Mouse (Mus musculus) Patski (cell line): Measurements from ENCODE around the gene Olfr220. TPM values are rescaled to one million over a fixed set of nuclear protein-coding genes. Genes with fewer than 3 reads are reported as not detected.
A peak's percentile ranks its signal among the peaks of the same experiment; 100 is the strongest.

Experiments used
- ATAC-seq: fragments of 100-300 bp; one replicate; pipeline ENCODE4 v1.8.0; 2021
- CTCF ChIA-PET: fragments of 350-600 bp; sonication (Branson Sonifier 250); formaldehyde crosslinking; loops from one replicate; lab custom pipeline; 2022; ENCODE audit warnings: inconsistent platforms; lab: Charles Lee
- POLR2A ChIA-PET: fragments of 350-600 bp; sonication (Branson Sonifier 250); formaldehyde crosslinking; loops from one replicate; lab custom pipeline; 2022; ENCODE audit warnings: antibody characterized with exemption, inconsistent platforms; lab: Charles Lee
- DNase-seq: peaks from one replicate; pipeline ENCODE4 v3.0.0-alpha.2; 2011; ENCODE audit warnings: low read depth, low spot score
- H3K27me3 ChIP-seq: fragments of 371-371 bp; one replicate; pipeline ENCODE4 v1.5.1; 2021
- CTCF ChIP-seq: fragments of 100-300 bp; IDR thresholded peaks from one replicate; pipeline ENCODE4 v1.5.1; 2021
- in situ Hi-C: fragments of 300-500 bp; cut with MboI; formaldehyde crosslinking; loops from 3 replicates; pipeline ENCODE4 v1.11.1; 2018; ENCODE audit warnings: low pct_unique_long_range_greater_than_20kb, mixed read lengths
- polyA plus RNA-seq: library from polyadenylated mRNA; unstranded; gene quantifications from one replicate; pipeline ENCODE4 v1.2.3, GENCODE M21; 2021

Gene Olfr220
- polyA plus RNA-seq: not detected

- ATAC-seq: no peak
- H3K27me3 ChIP-seq: no peaks in the 10 kb centered on the region
- in situ Hi-C loops: no loop called here
- ChIA-PET POLR2A (interaction anchor here (0.6 kb wide), 1 partner anchor 1012 kb away, joined by 6 read pairs; no protein-coding TSS in a partner anchor), CTCF (interaction anchor here (1.4 kb wide), 1 partner anchor 30 kb away, joined by 3 read pairs; no protein-coding TSS in a partner anchor)
- TF ChIP-seq CTCF: no peak
- no peak for DNase-seq
These were observed at the start of gene Olfr220 for GRCm38 (mm10) chr1:174441782-174442181. Gene Olfr220 (plus strand): TSS chr1:174442082.

GRCm38 (mm10) chr1:174422959-174423358 is 18.9 kb upstream of the Olfr220 start:
- DNase-seq (no peak), ATAC-seq (no peak)
- POLR2A ChIA-PET: no interaction called here
- TF ChIP-seq CTCF: no peak
- CTCF ChIA-PET: no interaction called here
- in situ Hi-C loops: no loop called here
- no peaks in the 10 kb centered on the region for H3K27me3 ChIP-seq

- ChIA-PET POLR2A (no interaction called here), CTCF (no interaction called here)
- in situ Hi-C loops: no loop called here
- DNase-seq (no peak), ATAC-seq (no peak)
- H3K27me3 ChIP-seq: no peaks in the 10 kb centered on the region
- no peak for TF ChIP-seq CTCF
These were observed 18.1 kb upstream of the Olfr220 start, which contains the start of gene Olfr414 for GRCm38 (mm10) chr1:174423764-174424163. Gene Olfr414 (plus strand): TSS chr1:174424064.

- CTCF ChIA-PET: no interaction called here
- ATAC-seq: no peak
- no peak for TF ChIP-seq CTCF
- in situ Hi-C loops: no loop called here
- no peaks in the 10 kb centered on the region for H3K27me3 ChIP-seq
- no peak for DNase-seq
- POLR2A ChIA-PET: no interaction called here
These were observed 15.5 kb upstream of the Olfr220 start for GRCm38 (mm10) chr1:174426180-174426986.

GRCm38 (mm10) chr1:174427402-174427801 is 14.5 kb upstream of the Olfr220 start:
- ATAC-seq (no peak), DNase-seq (no peak)
- ChIA-PET POLR2A (no interaction called here), CTCF (no interaction called here)
- in situ Hi-C loops: no loop called here
- TF ChIP-seq CTCF: no peak
- no peaks in the 10 kb centered on the region for H3K27me3 ChIP-seq

GRCm38 (mm10) chr1:174428407-174428806 is 13.5 kb upstream of the Olfr220 start:
- CTCF ChIA-PET: no interaction called here
- ATAC-seq (no peak), DNase-seq (no peak)
- POLR2A ChIA-PET: no interaction called here
- H3K27me3 ChIP-seq: no peaks in the 10 kb centered on the region
- TF ChIP-seq CTCF: no peak
- in situ Hi-C loops: no loop called here

GRCm38 (mm10) chr1:174434121-174434520 is 7.8 kb upstream of the Olfr220 start:
- CTCF ChIA-PET: no interaction called here
- POLR2A ChIA-PET: no interaction called here
- no peak for DNase-seq
- in situ Hi-C loops: no loop called here
- no peak for ATAC-seq
- no peaks in the 10 kb centered on the region for H3K27me3 ChIP-seq
- no peak for TF ChIP-seq CTCF

- ChIA-PET CTCF (interaction anchor here (0.9 to 2.3 kb wide), 2 partner anchors 11 to 14 kb away, joined by 4 to 10 read pairs; no protein-coding TSS in a partner anchor), POLR2A (no interaction called here)
- no peaks in the 10 kb centered on the region for H3K27me3 ChIP-seq
- ATAC-seq: no peak
- TF ChIP-seq CTCF: no peak
- DNase-seq: no peak
- in situ Hi-C loops: no loop called here
These were observed 13.2 kb downstream of the Olfr220 start for GRCm38 (mm10) chr1:174455100-174455499.

- POLR2A ChIA-PET: no interaction called here
- no peak for ATAC-seq
- no peak for DNase-seq
- TF ChIP-seq CTCF: no peak
- H3K27me3 ChIP-seq: no peaks in the 10 kb centered on the region
- CTCF ChIA-PET: interaction anchor here (1.2 kb wide), 1 partner anchor 11 kb away, joined by 4 read pairs; no protein-coding TSS in a partner anchor
- in situ Hi-C loops: loop anchor here (5.0 kb wide), 1 partner anchor 1008 kb away; no protein-coding TSS in a partner anchor
These were observed 23.5 kb downstream of the Olfr220 start for GRCm38 (mm10) chr1:174465385-174465784.

- ChIA-PET CTCF (interaction anchor here (1.2 kb wide), 1 partner anchor 11 kb away, joined by 4 read pairs; no protein-coding TSS in a partner anchor), POLR2A (no interaction called here)
- ATAC-seq: no peak
- TF ChIP-seq CTCF: no peak
- no peak for DNase-seq
- no peaks in the 10 kb centered on the region for H3K27me3 ChIP-seq
- in situ Hi-C loops: loop anchor here (5.0 kb wide), 1 partner anchor 1009 kb away; no protein-coding TSS in a partner anchor
These were observed 24.4 kb downstream of the Olfr220 start for GRCm38 (mm10) chr1:174466240-174466639.

GRCm38 (mm10) chr1:174469736-174470135 is 27.9 kb downstream of the Olfr220 start:
- ChIA-PET CTCF (interaction anchor here (2.1 kb wide), 1 partner anchor 15 kb away, joined by 10 read pairs; no protein-coding TSS in a partner anchor), POLR2A (no interaction called here)
- H3K27me3 ChIP-seq: no peaks in the 10 kb centered on the region
- TF ChIP-seq CTCF: peak; percentile 60
- ATAC-seq: no peak
- in situ Hi-C loops: loop anchor here (5.0 kb wide), 1 partner anchor 1012 kb away; no protein-coding TSS in a partner anchor
- no peak for DNase-seq
